Mouse (Mus musculus) myocyte (in vitro differentiated cells): Measurements from ENCODE around the gene Hoga1. TPM values are rescaled to one million over a fixed set of nuclear protein-coding genes. Genes with fewer than 3 reads are reported as not detected.
A peak's percentile ranks its signal among the peaks of the same experiment; 100 is the strongest.

Source experiments
- H3K27me3 ChIP-seq: one replicate; pipeline ENCODE4 v1.6.1; 2011; ENCODE audit not compliant: control insufficient read depth, insufficient read depth, insufficient read length
- H3K36me3 ChIP-seq: one replicate; pipeline ENCODE4 v1.6.1; 2011; ENCODE audit not compliant: control insufficient read depth, insufficient read depth
- H3K4me2 ChIP-seq: one replicate; pipeline ENCODE4 v1.6.1; 2011; ENCODE audit warnings: low read depth, control low read depth
- H3K4me3 ChIP-seq: one replicate; pipeline ENCODE4 v1.5.1; 2011; ENCODE audit warnings: mild to moderate bottlenecking, control low read depth, moderate library complexity
- H3K79me2 ChIP-seq: one replicate; pipeline ENCODE4 v1.6.1; 2011; ENCODE audit not compliant: control insufficient read depth, insufficient read depth
- H3ac ChIP-seq: one replicate; pipeline ENCODE4 v1.6.1; 2011; ENCODE audit not compliant: control insufficient read depth, insufficient read length
- CEBPB ChIP-seq: IDR thresholded peaks from 2 replicates; pipeline ENCODE4 v1.6.1; 2011; ENCODE audit warnings: mild to moderate bottlenecking, moderate library complexity; ENCODE audit not compliant: poor library complexity, insufficient read depth, severe bottlenecking
- E2F4 ChIP-seq: IDR thresholded peaks from one replicate; pipeline ENCODE4 v1.6.1; 2011; ENCODE audit warnings: mild to moderate bottlenecking, control low read depth, moderate library complexity; ENCODE audit not compliant: insufficient read depth
- MAX ChIP-seq: IDR thresholded peaks from one replicate; pipeline ENCODE4 v1.6.1; 2011; ENCODE audit warnings: low read depth, mild to moderate bottlenecking, control low read depth
- MYOD1 ChIP-seq, 3 experiments: IDR thresholded peaks; one replicate each; pipeline ENCODE4 v1.6.1; 2011; ENCODE audit warnings: control low read depth in 2 of 3, low read depth in 2 of 3, mild to moderate bottlenecking in 2 of 3, moderate library complexity in 1 of 3; ENCODE audit not compliant: insufficient read length in 2 of 3, control insufficient read depth in 1 of 3
- MYOG ChIP-seq, 3 experiments: IDR thresholded peaks; one replicate each; pipeline ENCODE4 v1.6.1; 2011; ENCODE audit warnings: control low read depth in 2 of 3, low read depth in 2 of 3, mild to moderate bottlenecking in 2 of 3; ENCODE audit not compliant: insufficient read length in 2 of 3, control insufficient read depth in 1 of 3, insufficient read depth in 1 of 3
- POLR2A ChIP-seq: IDR thresholded peaks from one replicate; pipeline ENCODE4 v1.6.1; 2011; ENCODE audit warnings: low read depth, mild to moderate bottlenecking, control low read depth, moderate library complexity; ENCODE audit not compliant: insufficient read length
- POLR2AphosphoS2 ChIP-seq: IDR thresholded peaks from one replicate; pipeline ENCODE4 v1.6.1; 2011; ENCODE audit warnings: low read depth, control low read depth; ENCODE audit not compliant: insufficient read length
- REST ChIP-seq: IDR thresholded peaks from one replicate; pipeline ENCODE4 v1.6.1; 2011; ENCODE audit warnings: mild to moderate bottlenecking, control low read depth, moderate library complexity; ENCODE audit not compliant: insufficient read depth, insufficient read length
- SRF ChIP-seq: IDR thresholded peaks from one replicate; pipeline ENCODE4 v1.6.1; 2011; ENCODE audit warnings: low read depth; ENCODE audit not compliant: control insufficient read depth, insufficient read length
- TCF12 ChIP-seq: IDR thresholded peaks from one replicate; pipeline ENCODE4 v1.6.1; 2011; ENCODE audit warnings: mild to moderate bottlenecking, control low read depth; ENCODE audit not compliant: poor library complexity, insufficient read depth, severe bottlenecking
- TCF3 ChIP-seq: IDR thresholded peaks from one replicate; pipeline ENCODE4 v1.6.1; 2011; ENCODE audit warnings: low read depth, control low read depth; ENCODE audit not compliant: insufficient read length
- USF1 ChIP-seq: IDR thresholded peaks from one replicate; pipeline ENCODE4 v1.6.1; 2011; ENCODE audit warnings: low read depth, mild to moderate bottlenecking, control low read depth, moderate library complexity
- polyA plus RNA-seq: library from polyadenylated mRNA; unstranded; fragments of >200 nt; fragmentation: generic; extraction: Trizol; gene quantifications from one replicate; pipeline ENCODE4 v1.2.1, GENCODE M21; 2012; ENCODE audit warnings: missing spikeins

The Hoga1 gene
- polyA plus RNA-seq, 1 experiment: 2.4 TPM

DNA sequence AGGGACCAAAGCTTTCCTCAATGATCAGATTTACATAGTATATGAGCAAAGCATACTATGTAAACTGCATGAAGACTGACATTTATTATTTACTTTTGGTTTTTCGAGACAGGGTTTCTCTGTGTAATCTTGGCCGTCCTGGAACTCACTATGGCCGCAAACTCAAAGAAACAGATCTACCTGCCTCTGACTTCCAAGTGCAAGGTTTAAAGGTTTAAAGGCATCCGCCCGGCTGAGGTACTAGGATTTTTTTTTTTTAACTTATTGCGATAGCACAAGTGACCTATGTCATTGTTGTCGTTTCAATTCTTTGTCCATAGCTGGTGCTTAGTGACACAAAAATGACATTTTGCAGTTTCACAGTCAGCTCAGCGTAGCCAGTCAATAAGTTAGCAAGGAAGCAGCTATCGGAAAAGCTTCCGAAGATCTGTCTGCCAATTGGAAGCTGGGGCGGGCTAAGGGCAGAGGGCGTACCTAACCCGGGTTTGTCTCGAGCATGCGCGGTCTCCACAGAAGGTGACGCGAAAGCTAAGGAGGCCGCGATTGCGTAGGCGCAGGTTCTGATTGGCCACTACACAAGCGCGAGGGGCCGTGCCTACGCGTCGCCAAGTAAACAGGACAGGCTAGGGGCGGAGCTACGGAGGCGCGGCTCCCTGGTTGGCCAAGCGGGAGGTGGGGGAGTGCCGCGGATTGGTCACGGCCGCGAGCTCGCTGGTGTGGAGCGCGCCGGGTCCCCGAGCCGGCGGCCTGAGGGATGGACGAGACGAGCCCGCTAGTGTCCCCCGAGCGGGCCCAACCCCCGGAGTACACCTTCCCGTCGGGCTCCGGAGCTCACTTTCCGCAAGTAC lies 44.6 kb downstream of the Hoga1 start, which contains the start of gene Pi4k2a:
Gene Pi4k2a (plus strand): TSS at position 723 of the 848 bp plus-strand sequence.
- Histone ChIP-seq H3K4me2 (peak within 1 kb of the TSS; percentile 99), H3ac (peak within 1 kb of the TSS; percentile 30), H3K27me3 (no peaks in the 10 kb centered on the region), H3K36me3 (no peaks in the 10 kb centered on the region), H3K79me2 (peaks cover 41% of the 10 kb centered on the region), H3K4me3 (peak within 1 kb of the TSS; percentile 72)
- peak; percentile 68 for TF ChIP-seq POLR2A
- peak; percentile 34 for TF ChIP-seq SRF
- peak; percentile 66 for TF ChIP-seq POLR2AphosphoS2
- TF ChIP-seq TCF3: no peak
- peak in 1 of 3 experiments; percentile 3 for TF ChIP-seq MYOG (IDR thresholded peaks at IDR 0.05; ENCODE audit: control insufficient read depth in 1 of 3, insufficient read depth in 1 of 3, insufficient read length in 2 of 3, low read depth in 2 of 3)

DNA sequence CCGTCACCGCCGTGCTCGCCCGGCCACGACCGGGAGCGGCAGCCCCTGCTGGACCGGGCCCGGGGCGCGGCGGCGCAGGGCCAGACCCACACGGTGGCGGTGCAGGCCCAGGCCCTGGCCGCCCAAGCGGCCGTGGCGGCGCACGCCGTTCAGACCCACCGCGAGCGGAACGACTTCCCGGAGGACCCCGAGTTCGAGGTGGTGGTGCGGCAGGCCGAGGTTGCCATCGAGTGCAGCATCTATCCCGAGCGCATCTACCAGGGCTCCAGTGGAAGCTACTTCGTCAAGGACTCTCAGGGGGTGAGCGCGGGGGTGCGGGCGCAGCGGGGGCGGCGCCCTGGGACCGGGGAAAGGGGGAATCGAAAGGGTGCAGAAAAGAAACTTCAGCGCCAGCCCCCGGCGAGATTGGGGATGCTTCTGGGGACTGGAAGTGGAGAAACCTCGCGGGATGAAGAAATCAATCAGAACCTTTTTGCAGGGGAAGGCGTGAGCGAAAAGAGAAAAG lies 45.3 kb downstream of the Hoga1 start:
- peak overlapping the region; percentile 30 for H3ac ChIP-seq
- TF ChIP-seq USF1: no peak
- peak overlapping the region; percentile 99 for H3K4me2 ChIP-seq
- H3K4me3 ChIP-seq: peak overlapping the region; percentile 72
- H3K27me3 ChIP-seq: no peaks in the 10 kb centered on the region
- H3K79me2 ChIP-seq: peaks cover 46% of the 10 kb centered on the region
- H3K36me3 ChIP-seq: no peaks in the 10 kb centered on the region

DNA sequence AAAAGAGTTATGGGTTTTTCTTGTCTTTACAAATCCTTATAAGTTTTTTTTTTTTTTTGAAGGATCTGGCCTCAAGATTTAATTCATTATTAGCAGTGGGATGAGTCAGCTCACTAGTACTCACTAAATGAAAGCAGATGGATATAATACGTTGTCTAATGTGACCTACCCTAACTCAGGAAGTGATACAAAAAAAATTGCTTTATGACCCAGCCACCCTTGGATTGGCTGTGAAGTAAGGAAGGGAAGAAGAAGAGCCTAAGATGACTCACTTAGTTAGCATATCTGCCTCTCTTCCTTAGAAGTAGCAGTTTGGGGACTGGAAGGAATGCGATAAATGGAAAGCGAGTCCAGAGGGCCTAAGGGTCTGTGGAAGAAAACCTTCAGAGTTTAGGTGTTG lies 54.0 kb downstream of the Hoga1 start:
- Histone ChIP-seq H3K79me2 (peaks cover 38% of the 10 kb centered on the region), H3K4me2 (peak overlapping the region; percentile 40), H3K36me3 (peaks cover 3% of the 10 kb centered on the region), H3ac (no peak overlapping the region), H3K27me3 (no peaks in the 10 kb centered on the region), H3K4me3 (no peak overlapping the region)
- TF ChIP-seq USF1 (no peak), MYOD1 (IDR thresholded peaks at IDR 0.05; ENCODE audit: control insufficient read depth in 1 of 3, insufficient read length in 2 of 3, low read depth in 2 of 3) (no peak), TCF12 (no peak)

DNA sequence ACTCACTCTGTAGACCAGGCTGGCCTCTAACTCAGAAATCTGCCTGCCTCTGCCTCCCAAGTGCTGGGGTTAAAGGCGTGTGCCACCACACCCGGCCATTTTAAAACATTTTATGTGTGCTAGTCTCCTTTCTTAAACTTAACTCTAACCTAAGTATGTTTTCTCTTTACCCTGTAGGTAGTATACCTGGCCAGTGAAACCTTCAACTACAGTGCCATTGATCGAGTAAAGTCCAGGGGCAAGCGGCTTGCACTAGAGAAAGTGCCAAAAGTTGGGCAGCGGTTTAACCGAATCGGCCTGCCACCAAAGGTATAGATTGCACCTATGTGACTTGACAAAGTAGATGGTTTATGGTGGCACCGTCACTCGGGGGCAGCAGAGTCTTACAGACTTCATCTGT lies 59.3 kb downstream of the Hoga1 start:
- Histone ChIP-seq H3K79me2 (no peaks in the 10 kb centered on the region), H3K4me3 (no peak overlapping the region), H3K36me3 (peaks cover 17% of the 10 kb centered on the region), H3ac (no peak overlapping the region), H3K4me2 (no peak overlapping the region), H3K27me3 (no peaks in the 10 kb centered on the region)
- TF ChIP-seq E2F4 (no peak), CEBPB (no peak), SRF (no peak), TCF3 (no peak), USF1 (no peak), POLR2AphosphoS2 (no peak), TCF12 (no peak), MYOG (IDR thresholded peaks at IDR 0.05; ENCODE audit: control insufficient read depth in 1 of 3, insufficient read depth in 1 of 3, insufficient read length in 2 of 3, low read depth in 2 of 3) (no peak), POLR2A (no peak), REST (no peak)

DNA sequence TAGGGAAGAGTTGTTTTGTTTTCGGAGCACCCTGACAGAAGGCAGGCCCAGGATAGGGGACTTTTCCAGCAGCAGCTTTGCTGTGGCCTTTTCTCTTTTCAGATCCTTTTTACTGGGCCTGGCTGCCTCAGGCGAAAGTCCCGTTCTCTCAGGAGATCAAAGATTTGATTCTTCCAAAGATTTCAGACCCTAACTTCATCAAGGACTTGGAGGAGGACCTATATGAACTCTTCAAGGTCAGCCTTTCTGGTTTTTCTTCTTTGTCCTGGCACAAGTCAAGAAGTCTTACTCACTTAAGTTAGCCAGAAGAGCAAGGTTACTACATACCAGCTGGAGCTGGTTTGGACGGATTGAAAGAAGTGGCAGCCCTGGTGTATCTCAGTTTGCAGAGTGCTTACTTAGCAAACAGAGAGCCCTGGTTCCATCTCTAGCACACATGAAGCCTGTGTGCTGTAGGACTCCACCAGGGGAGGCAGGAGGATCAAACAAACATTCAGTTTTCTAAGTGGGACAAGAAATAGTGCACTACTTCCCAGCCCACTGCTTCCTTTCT lies 70.4 kb downstream of the Hoga1 start:
- no peaks in the 10 kb centered on the region for H3K27me3 ChIP-seq
- peaks cover 21% of the 10 kb centered on the region for H3K36me3 ChIP-seq
- H3K79me2 ChIP-seq: no peaks in the 10 kb centered on the region
- H3ac ChIP-seq: no peak overlapping the region
- no peak overlapping the region for H3K4me3 ChIP-seq
- H3K4me2 ChIP-seq: no peak overlapping the region
- TF ChIP-seq TCF3 (no peak), POLR2A (no peak), USF1 (no peak), TCF12 (no peak), CEBPB (no peak), MYOG (IDR thresholded peaks at IDR 0.05; ENCODE audit: control insufficient read depth in 1 of 3, insufficient read depth in 1 of 3, insufficient read length in 2 of 3, low read depth in 2 of 3) (no peak), E2F4 (no peak), MYOD1 (IDR thresholded peaks at IDR 0.05; ENCODE audit: control insufficient read depth in 1 of 3, insufficient read length in 2 of 3, low read depth in 2 of 3) (no peak)

DNA sequence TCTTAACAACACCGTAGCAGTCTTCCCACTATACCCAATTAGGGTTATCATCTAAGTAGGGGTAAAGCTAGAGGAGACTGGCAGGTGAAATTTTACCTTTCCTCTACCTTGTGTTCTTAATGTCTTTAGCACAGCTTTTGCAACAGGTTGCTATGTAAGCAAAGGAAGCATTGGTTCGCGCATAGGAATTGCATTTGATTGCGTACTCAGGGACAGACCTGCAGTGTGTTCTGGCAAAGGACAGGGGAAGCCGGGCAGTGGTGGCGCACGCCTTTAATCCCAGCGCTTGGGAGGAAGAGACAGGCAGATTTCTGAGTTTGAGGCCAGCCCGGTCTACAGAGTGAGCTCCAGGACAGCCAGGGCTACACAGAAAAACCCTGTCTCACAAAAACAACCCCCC lies 72.7 kb downstream of the Hoga1 start:
- TF ChIP-seq REST (no peak), SRF (no peak), POLR2A (no peak), POLR2AphosphoS2 (no peak), TCF3 (no peak), MYOD1 (IDR thresholded peaks at IDR 0.05; ENCODE audit: control insufficient read depth in 1 of 3, insufficient read length in 2 of 3, low read depth in 2 of 3) (no peak), MYOG (IDR thresholded peaks at IDR 0.05; ENCODE audit: control insufficient read depth in 1 of 3, insufficient read depth in 1 of 3, insufficient read length in 2 of 3, low read depth in 2 of 3) (no peak), MAX (no peak), USF1 (no peak), E2F4 (no peak), TCF12 (no peak), CEBPB (no peak)
- no peak overlapping the region for H3K4me3 ChIP-seq
- H3K79me2 ChIP-seq: no peaks in the 10 kb centered on the region
- no peaks in the 10 kb centered on the region for H3K27me3 ChIP-seq
- H3ac ChIP-seq: no peak overlapping the region
- H3K4me2 ChIP-seq: no peak overlapping the region
- peaks cover 42% of the 10 kb centered on the region for H3K36me3 ChIP-seq
